Mouse (Mus musculus) T-helper 2 cell (primary cell): ENCODE results near the gene Celf6.

Source experiments
- in situ Hi-C: fragments of 300-600 bp; cut with MboI, MseI; formaldehyde crosslinking; loops from one replicate; pipeline ENCODE4 v1.15.1; 2025; ENCODE audit warnings: high pct_unique_total_duplicates

Gene Celf6

DNA sequence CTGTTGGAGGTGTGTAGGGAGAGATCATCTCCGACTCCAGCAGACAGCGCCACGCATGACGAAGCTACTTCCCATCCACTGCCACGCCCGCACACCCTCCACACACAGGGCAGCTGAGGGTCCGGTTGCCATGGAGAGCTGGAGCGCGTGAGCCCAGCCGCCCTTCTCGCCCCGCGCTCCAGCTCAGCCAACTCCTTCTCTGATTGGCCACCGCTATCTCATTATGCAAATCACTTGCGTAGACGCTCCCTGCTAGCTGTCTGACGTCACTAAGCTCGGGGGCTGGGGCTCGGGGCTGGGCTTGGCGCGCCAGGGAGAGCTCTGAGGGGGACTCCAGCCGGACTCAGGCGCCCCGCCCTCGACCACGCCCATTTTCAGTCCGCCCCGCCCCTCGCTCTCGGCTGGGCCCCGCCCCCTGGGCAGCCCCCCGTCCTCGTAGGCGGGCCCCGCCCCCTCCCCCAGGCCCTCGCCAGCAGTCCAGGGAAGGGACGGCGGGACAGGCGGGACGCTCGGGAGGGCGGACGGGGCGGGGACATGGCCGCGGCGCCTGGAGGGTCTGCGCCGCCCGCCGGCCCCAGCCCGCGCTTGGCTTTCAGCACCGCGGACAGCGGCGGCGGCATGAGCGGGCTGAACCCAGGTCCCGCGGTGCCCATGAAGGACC is at the start of gene Celf6:
Gene Celf6 (plus strand): TSS at position 74 of the 661 bp plus-strand sequence.
- in situ Hi-C loops = no loop called here

DNA sequence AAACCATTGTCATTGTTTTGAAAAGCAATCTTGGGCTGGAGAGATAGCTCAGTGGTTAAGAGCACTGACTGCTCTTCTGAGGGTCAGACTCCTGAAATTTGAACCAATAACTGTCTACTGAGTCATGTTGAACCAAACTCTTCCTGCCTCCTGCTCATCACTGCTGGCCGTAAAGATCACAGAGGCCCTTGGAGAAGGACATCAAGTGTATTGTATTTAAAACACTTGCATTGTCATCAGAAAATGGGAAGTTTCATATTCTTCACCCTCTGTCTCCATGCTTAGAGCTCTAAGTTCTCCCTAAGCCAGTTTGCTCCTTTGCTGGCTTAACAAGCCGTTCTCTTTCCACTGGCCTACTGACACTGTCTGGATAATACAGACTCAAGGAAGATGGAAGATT is 49.4 kb upstream of the Celf6 start:
- in situ Hi-C loops = no loop called here

DNA sequence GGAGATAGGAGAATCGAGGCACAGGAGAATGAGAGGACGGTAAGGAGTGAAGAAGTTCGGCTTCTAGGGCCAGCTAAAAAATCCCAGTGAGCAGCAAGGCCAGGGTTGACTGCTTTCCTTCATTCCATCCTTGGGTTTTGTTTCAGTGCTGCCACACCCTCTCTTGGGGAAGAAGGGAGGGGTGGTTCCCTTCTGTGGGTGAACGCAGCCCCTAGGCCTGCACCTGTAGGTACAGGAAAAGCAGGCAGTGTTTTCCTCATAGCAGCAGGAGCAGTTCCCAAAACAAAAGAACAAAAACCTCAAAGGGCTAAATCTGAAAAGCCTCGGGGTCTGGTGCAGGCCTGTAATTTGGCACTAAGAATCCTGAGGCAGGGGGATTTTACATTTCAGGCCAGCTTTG is 46.1 kb upstream of the Celf6 start:
- in situ Hi-C loops = no loop called here

DNA sequence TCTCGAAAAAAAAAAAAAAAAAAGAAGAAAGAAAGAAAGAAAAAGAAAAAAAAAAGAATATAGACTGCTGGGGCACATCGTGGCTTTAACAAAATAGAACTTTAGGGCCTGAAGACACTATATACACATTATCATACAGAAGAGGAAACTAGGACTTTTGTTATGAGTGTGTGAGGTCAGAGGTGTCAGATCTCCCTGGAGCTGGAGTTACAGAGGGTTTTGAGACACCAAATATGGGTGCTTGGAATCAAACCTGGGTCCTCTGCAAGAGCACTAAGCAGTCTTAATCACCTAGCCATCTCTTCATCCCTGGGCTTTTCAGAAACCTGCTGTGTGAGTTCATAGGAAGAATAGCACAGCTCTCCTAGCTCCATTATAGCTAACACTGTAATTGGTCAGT is 44.3 kb upstream of the Celf6 start:
- in situ Hi-C loops = no loop called here

DNA sequence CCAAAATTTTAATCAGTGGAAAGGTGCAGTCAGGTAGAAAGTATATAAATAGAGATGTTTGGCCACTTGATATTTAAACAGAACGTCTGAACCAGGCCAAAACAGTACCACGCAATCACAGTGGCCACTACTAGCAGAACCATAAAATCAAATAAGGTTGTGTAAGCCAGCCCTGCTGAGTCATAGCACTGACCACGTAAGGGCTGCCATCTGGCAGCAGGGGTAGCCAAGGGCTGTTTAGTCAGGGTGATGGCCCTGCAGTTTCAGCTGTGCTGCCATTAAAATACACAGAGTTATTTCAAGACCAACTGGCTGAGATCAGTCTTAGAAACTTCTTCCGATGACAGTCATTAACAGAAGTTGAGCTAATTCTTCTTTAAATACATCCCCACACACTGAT is 43.8 kb upstream of the Celf6 start:
- in situ Hi-C loops = no loop called here

DNA sequence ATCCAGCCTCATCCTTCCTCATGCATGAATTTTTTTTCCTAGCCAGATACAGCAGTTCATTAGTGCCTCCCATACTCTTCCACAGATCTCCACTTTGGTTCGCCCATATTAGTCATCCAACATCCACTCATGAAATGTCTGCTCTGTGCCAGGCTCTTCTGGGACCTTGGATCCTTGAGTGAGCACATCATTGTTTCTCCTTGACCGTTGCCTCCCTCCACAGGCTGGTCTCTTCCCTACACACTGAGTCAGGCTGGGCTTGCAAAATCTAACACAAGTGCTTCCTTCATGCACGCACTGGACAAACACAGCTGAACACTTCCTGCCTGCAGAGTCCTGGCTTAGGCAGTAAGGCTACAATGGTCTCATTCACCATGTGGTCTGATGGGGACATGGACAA is 40.1 kb upstream of the Celf6 start:
- in situ Hi-C loops = no loop called here

DNA sequence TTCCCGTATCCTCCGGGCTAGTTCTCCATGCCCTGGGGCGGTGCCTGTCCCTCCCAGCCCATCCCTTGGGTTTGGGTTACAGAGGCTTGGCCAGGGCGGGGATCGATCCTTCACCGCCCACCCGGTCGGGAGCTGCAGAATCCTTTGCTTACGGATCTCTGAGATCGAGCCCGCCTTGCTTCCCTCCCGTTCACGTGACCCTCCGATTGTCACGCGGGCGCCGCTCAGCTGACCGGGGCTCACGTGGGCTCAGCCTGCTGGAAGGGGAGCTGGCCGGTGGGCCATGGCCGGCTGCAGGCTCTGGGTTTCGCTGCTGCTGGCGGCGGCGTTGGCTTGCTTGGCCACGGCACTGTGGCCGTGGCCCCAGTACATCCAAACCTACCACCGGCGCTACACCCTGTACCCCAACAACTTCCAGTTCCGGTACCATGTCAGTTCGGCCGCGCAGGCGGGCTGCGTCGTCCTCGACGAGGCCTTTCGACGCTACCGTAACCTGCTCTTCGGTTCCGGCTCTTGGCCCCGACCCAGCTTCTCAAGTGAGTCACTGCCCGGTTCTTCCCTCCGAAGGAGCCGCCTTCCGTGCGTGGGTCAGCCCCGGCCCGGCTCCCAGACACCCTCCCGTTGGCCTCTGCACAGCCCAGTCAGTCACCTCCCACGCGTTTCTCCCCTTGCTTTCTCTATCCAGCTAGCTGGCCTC is 38.1 kb upstream of the Celf6 start, which contains the start of the genes Hexa and Tmem202:
Gene Hexa (plus strand): TSS at position 100 of the 697 bp plus-strand sequence.
Gene Tmem202 (minus strand): TSS at position 407 of the 697 bp plus-strand sequence.
- in situ Hi-C loops = no loop called here

DNA sequence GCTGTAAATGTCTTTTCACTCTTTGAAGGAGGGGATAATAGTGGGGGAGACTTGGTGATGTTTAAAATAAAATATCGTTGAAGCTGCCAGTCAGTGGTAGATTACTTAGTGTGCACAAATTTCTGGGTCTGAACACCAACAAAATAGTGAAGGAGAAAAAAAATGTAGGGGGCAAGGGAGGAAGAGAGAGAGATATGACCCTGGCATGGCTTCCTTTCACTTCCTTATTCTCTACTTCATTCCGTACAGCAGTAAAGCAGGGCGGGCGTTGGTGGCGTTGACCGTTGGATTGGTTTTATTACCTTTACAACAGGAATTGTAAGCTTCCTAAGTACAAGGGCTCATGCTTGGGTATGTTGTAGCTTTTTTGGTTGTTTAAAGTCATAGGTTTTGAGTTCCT is 36.1 kb upstream of the Celf6 start:
- in situ Hi-C loops = no loop called here

DNA sequence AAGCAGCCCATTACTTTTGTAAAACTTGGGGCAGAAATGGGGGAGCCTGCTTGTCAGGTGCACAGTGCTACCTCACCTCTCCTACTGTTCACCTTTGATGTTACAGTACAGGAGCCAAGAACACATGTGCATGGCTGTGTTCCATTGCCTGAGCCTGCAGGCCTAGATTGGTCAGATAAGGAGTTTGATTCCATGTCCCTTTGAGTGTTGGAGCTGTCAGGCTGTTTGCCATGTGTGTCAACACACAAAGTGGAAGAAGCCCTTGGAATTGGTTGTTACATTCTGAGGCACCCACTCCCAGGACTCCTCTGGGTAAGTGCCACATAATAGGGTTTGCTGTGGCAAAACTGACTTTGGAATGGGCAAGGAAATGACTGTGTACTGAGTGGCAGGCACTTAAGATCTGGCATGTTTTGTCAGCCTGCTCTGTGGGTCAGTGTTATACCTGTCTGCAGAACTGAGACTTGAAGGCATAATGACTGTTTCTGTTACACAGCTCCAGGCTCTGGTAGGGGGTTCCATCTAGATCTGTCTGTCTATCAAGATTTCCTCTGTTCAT is 34.9 kb upstream of the Celf6 start:
- in situ Hi-C loops = no loop called here

DNA sequence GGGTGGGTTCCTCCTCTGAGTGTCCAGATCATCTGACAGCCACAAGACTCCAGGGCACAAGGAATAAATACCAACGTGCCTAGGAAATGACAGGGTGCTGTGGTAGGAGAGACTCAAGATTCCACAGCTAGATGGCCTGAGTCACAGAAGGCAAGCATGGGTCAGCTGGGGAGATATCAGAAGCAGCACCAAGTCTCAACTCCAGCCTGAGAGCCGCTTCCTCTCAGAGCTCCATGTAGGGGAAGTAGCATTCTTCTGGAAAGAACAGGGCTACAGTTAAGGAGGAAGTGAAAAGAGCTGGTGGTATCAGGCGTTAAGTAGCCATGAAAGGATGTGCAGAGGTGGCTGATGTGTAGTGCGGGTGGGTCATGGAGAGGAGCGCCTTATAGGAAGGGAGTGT is 33.0 kb upstream of the Celf6 start:
- in situ Hi-C loops = no loop called here

DNA sequence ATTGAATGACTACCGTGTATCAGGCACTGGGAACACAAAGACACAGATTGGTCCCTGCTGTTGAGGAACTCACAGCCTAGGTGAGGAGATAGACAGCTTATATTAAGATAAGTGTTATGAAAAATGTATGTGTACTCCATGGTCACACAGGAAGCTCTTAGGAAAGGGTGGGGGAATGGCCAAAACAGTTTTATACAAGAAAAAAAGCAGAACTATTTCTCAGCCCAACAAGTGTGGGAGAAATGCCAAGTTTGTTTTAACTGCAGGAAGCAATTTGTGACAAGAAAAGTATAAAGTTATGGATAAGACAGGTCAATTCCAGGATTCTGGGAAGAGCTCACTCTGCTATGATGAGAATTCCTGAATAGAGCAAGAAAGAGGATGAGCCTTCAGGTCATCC is 29.8 kb upstream of the Celf6 start:
- in situ Hi-C loops = no loop called here

DNA sequence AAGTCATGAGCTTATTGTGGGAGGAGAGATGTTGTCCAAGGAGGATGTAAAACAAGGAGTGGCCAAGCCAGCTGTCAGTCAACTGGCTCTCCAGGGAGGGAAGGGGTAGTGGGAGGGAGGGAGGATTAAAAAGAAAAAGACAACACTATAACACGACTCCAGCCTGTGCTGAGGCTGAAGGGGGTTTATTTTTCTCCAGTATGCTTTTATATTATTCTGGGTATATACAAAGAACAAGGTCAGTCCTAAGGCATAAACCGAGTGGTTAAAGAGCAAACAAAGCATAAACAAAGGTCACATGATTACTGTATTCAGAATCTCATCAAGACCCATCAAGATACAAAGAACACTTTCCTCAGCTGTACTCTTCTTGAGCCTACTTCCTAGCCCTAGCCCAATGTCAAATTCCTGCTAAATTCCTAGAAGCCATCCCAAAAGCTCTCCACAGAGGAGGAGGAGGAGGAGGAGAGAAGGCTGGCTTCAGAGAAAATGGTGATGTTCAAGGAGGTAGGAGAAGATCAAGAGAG is 28.7 kb upstream of the Celf6 start:
- in situ Hi-C loops = no loop called here

DNA sequence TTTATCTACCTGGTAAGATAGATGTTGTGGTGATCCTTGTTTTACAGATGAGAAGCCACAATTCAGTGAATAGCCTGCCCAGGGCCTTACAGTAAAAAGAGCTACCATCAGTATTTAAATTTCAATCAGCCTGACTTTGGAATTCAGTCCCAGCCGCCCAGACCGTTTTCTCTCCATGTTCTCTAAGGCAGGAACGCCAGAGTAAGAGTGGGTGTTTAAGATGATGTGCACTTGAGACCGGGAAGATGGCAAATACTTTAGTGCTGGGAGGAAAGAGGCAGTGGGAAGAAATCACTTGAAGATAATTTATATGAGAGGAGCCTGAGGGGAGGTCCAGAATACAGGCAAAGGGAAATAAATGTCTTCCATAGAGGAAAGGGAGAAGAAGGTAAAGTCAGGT is 27.6 kb upstream of the Celf6 start:
- in situ Hi-C loops = no loop called here

DNA sequence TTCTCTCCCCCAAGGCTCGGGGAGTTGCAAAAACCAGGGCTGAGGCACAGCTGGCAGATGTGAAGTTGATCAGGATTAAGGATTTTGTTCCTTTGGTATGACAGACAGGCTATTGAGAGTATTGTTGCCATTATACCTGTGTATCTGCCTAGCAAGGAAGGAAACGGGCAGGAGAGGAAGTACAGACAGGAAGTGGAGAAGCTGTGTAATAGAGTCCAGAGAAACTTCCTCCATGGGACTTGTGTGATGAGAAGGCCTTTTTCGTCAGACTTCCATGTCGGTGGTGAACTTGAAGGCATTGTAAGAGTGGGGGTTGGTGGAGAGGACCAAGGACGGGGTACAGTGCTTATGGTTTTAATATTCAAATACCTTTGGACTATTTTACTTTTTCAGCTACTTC is 26.7 kb upstream of the Celf6 start:
- in situ Hi-C loops = no loop called here

DNA sequence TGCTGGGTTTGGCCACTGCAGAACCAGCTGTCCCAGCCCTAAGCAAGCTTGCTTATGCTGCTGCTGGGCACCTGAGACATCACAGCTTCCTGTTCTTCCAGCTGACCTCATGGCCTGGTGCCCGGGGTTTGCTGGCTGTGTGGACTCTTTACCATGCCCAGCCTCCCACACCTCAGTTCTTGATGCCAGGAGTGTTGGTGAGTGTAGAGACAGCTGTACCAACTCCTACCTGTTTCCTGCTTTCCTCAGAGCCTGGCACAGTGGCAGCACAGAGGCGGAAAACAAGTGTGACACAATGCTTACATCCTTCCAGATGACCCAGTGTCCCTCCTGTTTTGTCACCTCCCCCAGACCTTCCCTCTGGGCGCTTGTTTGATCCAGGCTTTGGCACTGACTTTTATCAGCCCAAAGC is 26.1 kb upstream of the Celf6 start:
- in situ Hi-C loops = no loop called here

DNA sequence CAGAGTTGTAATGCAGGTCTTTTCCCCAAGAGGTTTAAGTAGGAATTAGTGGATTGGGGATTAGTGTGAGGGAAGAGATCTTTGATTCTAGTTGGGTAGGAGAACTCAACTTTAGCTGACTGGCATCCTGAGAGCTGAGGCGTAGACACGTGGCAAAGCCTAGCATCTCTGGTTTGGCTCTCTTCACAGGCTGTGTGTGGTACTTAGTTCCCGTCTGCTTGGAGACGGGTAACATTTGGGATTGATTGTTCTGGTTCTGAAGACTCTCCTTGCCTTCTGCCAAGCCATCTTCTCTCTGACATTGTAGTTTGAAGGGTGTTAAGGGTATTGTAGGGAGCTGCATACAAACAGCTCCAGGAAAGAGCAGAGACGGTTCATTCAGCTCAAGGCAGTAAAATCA is 25.1 kb upstream of the Celf6 start:
- in situ Hi-C loops = no loop called here

DNA sequence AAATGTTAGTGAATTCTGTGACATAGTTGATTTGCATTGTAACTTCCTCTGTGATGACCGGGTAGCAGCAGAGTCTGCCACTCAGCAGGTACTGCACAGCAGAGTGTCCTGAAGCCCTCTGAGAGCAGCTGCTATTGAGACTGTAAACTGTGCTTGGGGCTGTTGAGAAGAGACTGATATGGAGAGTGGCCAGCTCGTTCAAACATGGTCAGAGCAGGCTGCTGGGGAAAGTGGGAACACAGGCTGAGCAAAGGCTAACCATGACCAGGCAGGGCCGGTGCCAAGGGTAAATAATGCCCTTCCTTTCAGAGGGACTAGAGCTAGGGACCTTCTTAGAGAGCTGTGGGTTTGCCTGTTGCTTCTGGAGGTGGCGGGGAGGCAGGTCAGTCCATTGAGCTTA is 24.0 kb upstream of the Celf6 start:
- in situ Hi-C loops = no loop called here

DNA sequence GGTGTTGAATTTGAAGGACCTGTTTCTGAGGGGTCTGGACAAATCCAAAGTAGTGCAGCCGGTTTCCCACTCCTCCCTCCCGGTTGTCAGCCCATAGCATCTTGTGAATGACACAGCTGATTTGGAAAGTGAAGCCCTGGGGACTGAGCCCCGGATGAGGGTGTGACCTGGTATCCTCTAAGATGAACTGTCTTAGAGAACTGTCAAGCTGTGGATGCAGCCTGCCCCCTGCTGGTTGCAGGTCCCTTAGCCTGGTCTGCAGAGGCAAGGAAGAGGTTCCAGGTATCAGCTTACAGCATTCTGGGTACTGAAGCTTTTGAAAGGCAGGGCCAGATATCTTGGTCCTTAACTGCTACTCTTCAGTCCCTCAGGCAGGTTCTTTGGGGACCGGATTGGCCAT is 12.1 kb upstream of the Celf6 start:
- in situ Hi-C loops = no loop called here

DNA sequence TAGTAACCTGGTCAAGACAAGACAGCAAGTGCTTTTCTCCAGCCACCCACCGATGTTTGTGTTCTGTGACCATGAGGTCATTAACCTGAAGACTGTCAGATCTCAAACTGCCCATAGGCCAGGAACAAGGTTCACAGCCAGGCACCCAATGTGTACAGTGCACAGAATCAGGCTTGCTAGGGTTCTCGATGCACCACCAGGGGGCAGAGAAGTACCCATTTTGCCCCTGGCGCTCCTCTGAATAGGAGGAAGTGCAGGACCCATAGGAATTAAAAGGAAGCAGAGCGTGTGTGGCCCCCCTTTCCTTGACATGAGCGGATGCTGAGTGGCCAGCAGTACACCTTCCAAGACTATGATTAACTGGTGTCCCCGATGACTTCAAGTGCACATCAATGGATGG is 10.6 kb upstream of the Celf6 start:
- in situ Hi-C loops = no loop called here

DNA sequence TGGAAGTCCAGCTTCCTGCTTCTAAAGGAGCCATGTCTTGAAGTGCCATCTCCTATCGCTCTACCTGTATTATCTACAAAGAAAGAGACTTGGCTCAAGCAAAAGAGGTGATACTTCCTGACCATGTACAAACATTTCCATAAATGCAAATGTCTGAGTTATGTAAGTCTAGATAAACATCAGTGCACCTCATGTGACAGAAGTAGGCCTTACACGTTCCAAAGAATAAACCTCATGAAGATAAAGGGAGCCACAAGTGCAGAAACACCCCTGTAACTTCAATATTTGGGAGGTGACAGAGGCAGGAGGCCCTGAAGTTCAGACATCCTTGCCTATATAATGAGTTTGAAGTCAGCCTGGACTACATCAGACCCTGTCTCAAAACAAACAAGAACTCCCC is 5.9 kb upstream of the Celf6 start:
- in situ Hi-C loops = no loop called here

DNA sequence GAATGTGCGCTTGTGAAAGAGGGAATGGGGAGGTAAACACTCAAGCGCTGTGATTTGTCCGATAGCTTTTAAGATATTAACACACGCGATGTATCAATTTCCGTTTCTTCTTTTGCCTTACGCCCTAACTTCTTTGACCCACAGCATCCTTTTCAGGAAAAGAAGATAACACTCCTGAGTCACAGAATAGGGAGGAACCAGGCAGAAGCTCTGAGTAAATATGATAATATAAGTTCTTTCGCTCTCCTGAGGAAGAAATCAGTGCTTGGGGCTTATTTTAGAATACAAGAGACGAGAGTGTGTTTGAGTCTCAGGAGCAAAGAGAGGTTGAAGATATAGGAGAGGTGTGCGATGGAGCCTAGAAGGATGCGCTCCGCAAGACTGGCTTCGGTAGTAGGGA is 316 bp upstream of the Celf6 start:
- in situ Hi-C loops = no loop called here

DNA sequence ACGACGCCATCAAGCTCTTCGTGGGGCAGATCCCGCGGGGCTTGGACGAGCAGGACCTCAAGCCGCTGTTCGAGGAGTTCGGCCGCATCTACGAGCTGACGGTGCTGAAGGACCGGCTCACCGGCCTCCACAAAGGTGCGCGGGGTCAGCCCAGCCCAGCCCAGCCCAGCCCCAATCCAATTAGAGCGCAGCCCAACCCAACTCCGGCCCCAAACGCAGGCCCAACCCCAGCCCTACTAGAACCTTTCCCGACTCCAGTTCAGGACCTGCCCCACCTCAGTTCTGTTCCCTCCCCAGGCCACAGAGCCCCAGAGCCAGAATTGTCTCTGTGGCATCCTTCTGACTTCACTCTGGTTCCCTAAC is 769 bp downstream of the Celf6 start:
- in situ Hi-C loops = no loop called here

DNA sequence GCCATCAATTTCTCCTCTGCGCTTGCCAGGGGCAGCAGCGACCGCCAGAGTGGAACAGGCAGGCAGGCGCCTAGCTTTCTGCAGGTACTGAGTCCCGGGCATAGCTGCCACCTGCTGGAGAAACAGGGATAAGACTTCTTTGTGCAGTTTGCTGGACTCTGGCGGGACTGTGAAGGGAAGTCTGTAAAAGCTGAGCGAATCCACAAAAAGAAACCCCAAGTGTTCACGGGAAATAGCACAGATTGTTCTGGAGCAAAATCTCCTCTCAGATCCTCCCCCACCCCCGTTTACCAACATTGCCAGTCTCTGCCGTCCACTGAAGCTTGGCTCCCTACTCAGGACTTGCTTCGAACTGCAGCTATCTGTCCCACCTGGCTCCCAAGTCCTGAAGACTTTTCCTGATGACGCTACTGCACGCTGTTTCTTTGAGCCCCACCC is 7.2 kb downstream of the Celf6 start:
- in situ Hi-C loops = no loop called here
